Mouse (Mus musculus) forebrain, postnatal 0 days (tissue): ENCODE results near the gene Pgbd5. TPM values are rescaled to one million over a fixed set of nuclear protein-coding genes. Genes with fewer than 3 reads are reported as not detected.
A peak's percentile ranks its signal among the peaks of the same experiment; 100 is the strongest.

ENCODE experiments used
- ATAC-seq: fragments of 200-750 bp; cut with Nextera tagmentation; 2 replicates; pipeline ENCODE4 v1.8.0; 2017; ENCODE audit warnings: mild to moderate bottlenecking, moderate library complexity
- DNase-seq: peaks from one replicate; pipeline ENCODE4 v3.0.0-alpha.2; 2015
- H3K27ac ChIP-seq: fragments of 300-500 bp; sonication (generic); 2 replicates; pipeline ENCODE4 v1.5.1; 2014; ENCODE audit warnings: low read depth, mild to moderate bottlenecking, antibody characterized with exemption, low read length, moderate library complexity, mixed read lengths
- H3K27me3 ChIP-seq: fragments of 300-500 bp; sonication (generic); 2 replicates; pipeline ENCODE4 v1.6.1; 2014; ENCODE audit warnings: mild to moderate bottlenecking, low read length, mixed read lengths; ENCODE audit not compliant: insufficient read depth
- H3K36me3 ChIP-seq: fragments of 300-500 bp; sonication (generic); 2 replicates; pipeline ENCODE4 v1.6.1; 2014; ENCODE audit warnings: mild to moderate bottlenecking, moderate library complexity; ENCODE audit not compliant: insufficient read depth
- H3K4me1 ChIP-seq: fragments of 300-500 bp; sonication (generic); 2 replicates; pipeline ENCODE4 v1.6.1; 2014; ENCODE audit warnings: antibody characterized with exemption; ENCODE audit not compliant: insufficient read depth
- H3K4me2 ChIP-seq: fragments of 300-500 bp; sonication (generic); 2 replicates; pipeline ENCODE4 v1.6.1; 2014; ENCODE audit warnings: low read depth, mild to moderate bottlenecking, moderate library complexity
- H3K4me3 ChIP-seq: fragments of 300-500 bp; sonication (generic); 2 replicates; pipeline ENCODE4 v1.5.1; 2014; ENCODE audit warnings: low read depth, low read length, mixed read lengths
- H3K9ac ChIP-seq: fragments of 300-500 bp; sonication (generic); 2 replicates; pipeline ENCODE4 v1.6.1; 2014; ENCODE audit warnings: mild to moderate bottlenecking
- H3K9me3 ChIP-seq: fragments of 300-500 bp; sonication (generic); 2 replicates; pipeline ENCODE4 v1.6.1; 2016; ENCODE audit warnings: low read length
- CTCF ChIP-seq: sonication (generic); IDR thresholded peaks from 2 replicates; pipeline ENCODE4 v1.5.1; 2016; ENCODE audit warnings: antibody characterized with exemption, control low read depth, low read depth
- WGBS: fragments of 180-500 bp; shearing (Covaris S2); extraction: QIAGEN DNeasy Blood & Tissue Kit; methylation state at CpG from one replicate; pipeline ENCODE4 v1.1.7; 2014; 5-methylcytosine and 5-hydroxymethylcytosine counted together
- polyA plus RNA-seq: library from polyadenylated mRNA; unstranded; fragments of >200 nt; fragmentation: Nextera tagmentation; extraction: Ambion mirVana; gene quantifications from 2 replicates; pipeline ENCODE4 v1.2.1, GENCODE M21; 2015
- total RNA-seq: library from RNA; depleted of rRNA; stranded (reverse); fragments of >200 nt; gene quantifications from 2 replicates; pipeline ENCODE4 v1.2.3, GENCODE M21; 2014

The Pgbd5 gene
- total and polyA plus RNA-seq, 2 experiments from 2014 or later, result 17.3 to 62.5 TPM

GRCm38 (mm10) chr8:124382235-124382634, 57.2 kb downstream of the Pgbd5 start:
- Histone ChIP-seq H3K9ac (no peak overlapping the region), H3K36me3 (peaks cover 11% of the 10 kb centered on the region; the same call in 1 of the 2 replicates), H3K4me1 (no peaks in the 10 kb centered on the region), H3K9me3 (no peaks in the 10 kb centered on the region), H3K4me3 (no peak overlapping the region), H3K27ac (no peak overlapping the region), H3K4me2 (no peak overlapping the region), H3K27me3 (no peaks in the 10 kb centered on the region)
- no peak for TF ChIP-seq CTCF
- DNase-seq (no peak), ATAC-seq (peak; percentile 59)
- 27% methylated on average over 10 of the region's 10 CpGs for WGBS

DNA sequence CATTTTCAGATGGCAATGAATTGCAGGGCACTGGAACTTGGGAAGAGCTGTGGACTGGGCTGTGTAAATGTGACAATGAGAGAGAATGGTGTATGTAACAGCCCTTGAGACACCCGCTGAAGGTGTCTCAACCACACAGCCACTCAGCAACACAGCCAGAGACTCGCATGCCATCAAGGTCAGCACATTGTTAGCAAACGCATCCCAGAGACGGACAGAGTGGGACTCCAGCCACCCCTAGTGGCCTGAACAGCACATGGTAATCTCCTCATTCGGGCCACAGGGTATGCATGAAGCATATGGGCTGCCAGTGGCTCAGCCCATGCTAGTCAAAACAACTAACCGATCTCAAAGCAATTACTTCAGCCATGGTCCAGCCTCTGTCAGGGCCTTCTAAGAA, 60.2 kb downstream of the Pgbd5 start:
- Histone ChIP-seq H3K36me3 (peaks cover 13% of the 10 kb centered on the region), H3K4me3 (no peak overlapping the region), H3K27ac (no peak overlapping the region), H3K9me3 (no peaks in the 10 kb centered on the region), H3K9ac (no peak overlapping the region), H3K27me3 (no peaks in the 10 kb centered on the region), H3K4me2 (no peak overlapping the region), H3K4me1 (no peaks in the 10 kb centered on the region)
- DNase-seq (no peak), ATAC-seq (no peak)
- no peak for TF ChIP-seq CTCF
- WGBS, result 65% methylated on average over 6 of the region's 6 CpGs

GRCm38 (mm10) chr8:124376406-124376805, 63.1 kb downstream of the Pgbd5 start:
- Histone ChIP-seq H3K36me3 (peaks cover 18% of the 10 kb centered on the region), H3K27ac (no peak overlapping the region), H3K4me3 (no peak overlapping the region), H3K9me3 (no peaks in the 10 kb centered on the region), H3K9ac (no peak overlapping the region), H3K4me1 (no peaks in the 10 kb centered on the region), H3K4me2 (no peak overlapping the region), H3K27me3 (no peaks in the 10 kb centered on the region)
- ATAC-seq (no peak), DNase-seq (no peak)
- TF ChIP-seq CTCF, result no peak
- WGBS, result 93% methylated on average over 12 of the region's 12 CpGs

GRCm38 (mm10) chr8:124375727-124376126, 63.7 kb downstream of the Pgbd5 start:
- 88% methylated on average over 9 of the region's 9 CpGs for WGBS
- Histone ChIP-seq H3K4me1 (no peaks in the 10 kb centered on the region), H3K9me3 (no peaks in the 10 kb centered on the region), H3K4me2 (no peak overlapping the region), H3K27me3 (no peaks in the 10 kb centered on the region), H3K27ac (no peak overlapping the region), H3K36me3 (peaks cover 19% of the 10 kb centered on the region), H3K4me3 (no peak overlapping the region), H3K9ac (no peak overlapping the region)
- ATAC-seq, result no peak
- TF ChIP-seq CTCF, result no peak
- DNase-seq, result no peak

DNA sequence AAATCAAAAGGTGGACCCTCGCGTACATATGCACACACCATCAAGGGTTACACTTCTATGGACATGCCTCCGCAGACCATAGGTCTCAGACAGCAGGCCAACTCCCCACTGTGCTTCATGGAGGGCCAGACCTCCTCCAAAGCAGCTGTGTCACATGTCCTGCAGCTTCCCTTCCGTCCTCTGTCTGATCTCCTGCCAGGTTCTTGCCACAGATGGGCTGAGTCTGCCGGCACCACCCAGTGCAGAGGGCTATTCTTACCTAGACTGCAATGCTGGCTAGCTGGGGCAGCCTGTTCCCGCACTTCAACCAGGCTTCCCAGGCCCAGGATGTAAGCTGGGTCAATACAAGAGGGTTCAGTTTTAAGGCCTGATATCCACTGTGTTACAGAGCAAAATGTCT, 64.3 kb downstream of the Pgbd5 start:
- Histone ChIP-seq H3K9me3 (no peaks in the 10 kb centered on the region), H3K4me2 (no peak overlapping the region), H3K4me3 (no peak overlapping the region), H3K27me3 (no peaks in the 10 kb centered on the region), H3K9ac (no peak overlapping the region), H3K4me1 (no peaks in the 10 kb centered on the region), H3K27ac (no peak overlapping the region), H3K36me3 (peaks cover 24% of the 10 kb centered on the region)
- WGBS, result 72% methylated on average over 6 of the region's 6 CpGs
- ATAC-seq (no peak), DNase-seq (no peak)
- TF ChIP-seq CTCF, result no peak

- no peaks in the 10 kb centered on the region for H3K4me1 ChIP-seq
- ATAC-seq (peak; percentile 6; the same call in 1 of the 2 replicates), DNase-seq (no peak)
- H3K9me3 ChIP-seq, result no peaks in the 10 kb centered on the region
- WGBS, result 63% methylated on average over 5 of the region's 5 CpGs
- H3K4me2 ChIP-seq, result no peak overlapping the region
- peaks cover 20% of the 10 kb centered on the region; the same call in 1 of the 2 replicates for H3K36me3 ChIP-seq
- no peak overlapping the region for H3K9ac ChIP-seq
- no peak overlapping the region for H3K27ac ChIP-seq
- H3K27me3 ChIP-seq, result no peaks in the 10 kb centered on the region
- TF ChIP-seq CTCF, result no peak
- H3K4me3 ChIP-seq, result no peak overlapping the region
These were observed 65.7 kb downstream of the Pgbd5 start for GRCm38 (mm10) chr8:124373753-124374152.

GRCm38 (mm10) chr8:124371410-124372123, 67.9 kb downstream of the Pgbd5 start:
- Histone ChIP-seq H3K4me1 (no peaks in the 10 kb centered on the region), H3K4me3 (no peak overlapping the region), H3K27me3 (no peaks in the 10 kb centered on the region), H3K9me3 (no peaks in the 10 kb centered on the region), H3K36me3 (peaks cover 23% of the 10 kb centered on the region; the same call in 1 of the 2 replicates), H3K27ac (no peak overlapping the region), H3K4me2 (no peak overlapping the region), H3K9ac (no peak overlapping the region)
- no peak for ATAC-seq
- no peak for DNase-seq
- 89% methylated on average over 23 of the region's 23 CpGs for WGBS
- no peak for TF ChIP-seq CTCF
